Mouse (Mus musculus) embryonic facial prominence, embryonic 14.5 days (tissue): ENCODE data around the gene Lemd1. TPM values are rescaled to one million over a fixed set of nuclear protein-coding genes. Genes with fewer than 3 reads are reported as not detected.

Experiments
- ATAC-seq: fragments of 200-750 bp; cut with Nextera tagmentation; 2 replicates; pipeline ENCODE4 v1.8.0; 2017; ENCODE audit warnings: low read depth, moderate number of reproducible peaks, moderate TSS enrichment
- DNase-seq: peaks from one replicate; pipeline ENCODE4 v3.0.0-alpha.2; 2015; ENCODE audit warnings: low spot score
- H3K27ac ChIP-seq: fragments of 300-500 bp; sonication (generic); replicated peaks from 2 replicates; pipeline ENCODE4 v1.5.1; 2014; ENCODE audit warnings: low read depth, mild to moderate bottlenecking, low read length, moderate library complexity
- H3K27me3 ChIP-seq: fragments of 300-500 bp; sonication (generic); replicated peaks from 2 replicates; pipeline ENCODE4 v1.6.1; 2014; ENCODE audit warnings: low read length; ENCODE audit not compliant: control insufficient read depth, insufficient read depth
- H3K36me3 ChIP-seq: fragments of 300-500 bp; sonication (generic); 2 replicates; pipeline ENCODE4 v1.6.1; 2014; ENCODE audit warnings: low read length, mixed read lengths; ENCODE audit not compliant: control insufficient read depth, insufficient read depth
- H3K4me1 ChIP-seq: fragments of 300-500 bp; sonication (generic); 2 replicates; pipeline ENCODE4 v1.6.1; 2014; ENCODE audit warnings: antibody characterized with exemption, low read length; ENCODE audit not compliant: control insufficient read depth, insufficient read depth
- H3K4me2 ChIP-seq: fragments of 300-500 bp; sonication (generic); 2 replicates; pipeline ENCODE4 v1.6.1; 2014; ENCODE audit warnings: low read depth, mild to moderate bottlenecking, low read length, moderate library complexity, mixed read lengths
- H3K4me3 ChIP-seq: fragments of 300-500 bp; sonication (generic); 2 replicates; pipeline ENCODE4 v1.5.1; 2014; ENCODE audit warnings: low read depth, mild to moderate bottlenecking, low read length
- H3K9ac ChIP-seq: fragments of 300-500 bp; sonication (generic); 2 replicates; pipeline ENCODE4 v1.6.1; 2014; ENCODE audit warnings: low read depth, mild to moderate bottlenecking, low read length, moderate library complexity, mixed read lengths
- H3K9me3 ChIP-seq: fragments of 300-500 bp; sonication (generic); 2 replicates; pipeline ENCODE4 v1.6.1; 2016; ENCODE audit warnings: low read length; ENCODE audit not compliant: control insufficient read depth
- WGBS: fragments of 180-500 bp; shearing (Covaris S2); extraction: QIAGEN DNeasy Blood & Tissue Kit; methylation state at CpG from one replicate; pipeline ENCODE4 v1.1.7; 2014; 5-methylcytosine and 5-hydroxymethylcytosine counted together
- polyA plus RNA-seq: library from polyadenylated mRNA; unstranded; fragments of >200 nt; fragmentation: Nextera tagmentation; extraction: Ambion mirVana; gene quantifications from 2 replicates; pipeline ENCODE4 v1.2.1, GENCODE M21; 2014

Lemd1 gene
- polyA plus RNA-seq, 1 experiment from 2014 or later = 0.46 TPM

DNA sequence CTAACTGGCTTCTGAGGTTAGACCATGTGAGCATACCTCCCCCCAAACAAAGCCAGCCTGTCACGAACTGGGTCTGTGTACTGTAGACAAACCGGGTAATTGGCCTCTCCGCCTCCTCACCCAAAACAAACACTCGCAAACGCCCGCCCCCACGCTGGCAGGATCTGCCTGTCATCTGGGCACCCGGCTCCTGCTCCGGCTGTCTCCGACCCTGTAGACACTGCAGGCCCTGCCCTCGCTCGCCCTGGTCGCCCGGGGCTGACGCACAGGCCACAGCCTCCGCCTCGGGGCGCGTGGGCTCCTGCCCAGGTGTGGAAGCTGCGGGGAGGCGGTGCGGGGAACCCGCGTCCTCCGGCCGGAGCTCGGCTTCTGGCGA, 107.2 kb downstream of the Lemd1 start, which contains the start of gene Klhdc8a:
TSS of gene Klhdc8a (plus strand) at position 202 of the 376 bp plus-strand sequence.
- no peaks in the 10 kb centered on the region for H3K4me1 ChIP-seq
- DNase-seq = peak; percentile 63
- no peaks in the 10 kb centered on the region for H3K9me3 ChIP-seq
- peak within 1 kb of the TSS; percentile 99 for H3K4me2 ChIP-seq
- peaks cover 35% of the 10 kb centered on the region for H3K27me3 ChIP-seq
- peak within 1 kb of the TSS; percentile 57 for H3K4me3 ChIP-seq
- peak within 1 kb of the TSS; percentile 69 for H3K9ac ChIP-seq
- no peak within 1 kb of the TSS for H3K27ac ChIP-seq
- no peaks in the 10 kb centered on the region for H3K36me3 ChIP-seq
- 1% methylated on average over 27 of the region's 28 CpGs for WGBS
- ATAC-seq = peak; percentile 67

DNA sequence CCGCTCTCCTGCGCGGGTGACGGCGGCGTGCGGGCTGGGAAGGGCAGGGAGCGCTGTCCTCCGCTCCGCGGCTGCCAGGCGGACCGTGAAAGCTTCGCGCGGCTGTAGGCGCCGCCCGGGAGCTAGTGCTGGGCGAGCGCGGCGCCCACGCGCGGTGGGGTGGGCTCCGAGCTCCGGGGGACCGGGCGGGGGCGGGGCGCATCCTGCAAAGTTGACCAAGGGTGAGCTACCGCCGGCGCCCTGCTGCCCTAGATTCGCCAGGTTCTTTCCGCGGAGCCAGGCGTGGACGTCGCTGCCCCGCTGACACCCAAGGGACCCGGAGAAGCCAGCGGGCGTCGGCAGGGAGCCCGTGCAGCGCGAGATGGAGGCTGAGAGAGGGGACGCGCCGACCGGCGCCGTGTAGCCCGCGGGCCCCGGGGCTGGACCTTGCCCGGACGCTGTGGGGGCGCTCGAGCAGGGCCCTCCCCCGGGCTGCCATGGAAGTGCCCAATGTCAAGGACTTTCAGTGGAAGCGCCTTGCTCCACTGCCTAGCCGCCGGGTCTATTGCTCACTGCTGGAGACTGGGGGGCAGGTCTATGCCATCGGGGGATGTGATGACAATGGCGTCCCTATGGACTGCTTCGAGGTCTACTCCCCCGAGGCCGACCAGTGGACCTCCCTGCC, 107.7 kb downstream of the Lemd1 start:
- no peaks in the 10 kb centered on the region for H3K9me3 ChIP-seq
- ATAC-seq (peak; percentile 59), DNase-seq (no peak)
- peak overlapping the region; percentile 99 for H3K4me2 ChIP-seq
- H3K27ac ChIP-seq = no peak overlapping the region
- no peaks in the 10 kb centered on the region for H3K36me3 ChIP-seq
- peaks cover 35% of the 10 kb centered on the region for H3K27me3 ChIP-seq
- H3K9ac ChIP-seq = peak overlapping the region; percentile 69
- 5% methylated on average over 14 of the region's 71 CpGs for WGBS
- no peaks in the 10 kb centered on the region for H3K4me1 ChIP-seq
- peak overlapping the region; percentile 57 for H3K4me3 ChIP-seq

DNA sequence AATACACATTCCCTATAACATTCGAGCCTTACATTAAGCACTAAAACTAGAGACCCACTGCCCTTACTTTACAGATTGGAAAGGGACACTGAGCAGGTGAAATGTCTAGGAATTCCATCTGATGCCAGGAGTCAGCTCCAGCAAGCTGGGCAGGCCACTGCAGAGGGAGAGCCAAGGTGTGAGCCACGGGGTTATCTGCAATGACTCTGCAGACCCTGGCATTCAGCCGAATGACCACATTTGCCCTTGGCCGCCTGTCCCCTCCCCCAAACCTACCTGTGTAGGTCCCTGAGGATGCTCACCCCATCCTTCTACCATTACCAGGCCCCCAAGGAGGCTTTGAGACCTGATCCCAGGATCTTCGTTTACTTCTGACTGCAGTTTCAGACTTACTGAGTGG, 108.5 kb downstream of the Lemd1 start:
- Histone ChIP-seq H3K9ac (no peak overlapping the region), H3K36me3 (no peaks in the 10 kb centered on the region), H3K4me1 (no peaks in the 10 kb centered on the region), H3K27ac (no peak overlapping the region), H3K4me2 (peak overlapping the region; percentile 99; the same call in 1 of the 2 replicates), H3K27me3 (peaks cover 35% of the 10 kb centered on the region), H3K9me3 (no peaks in the 10 kb centered on the region), H3K4me3 (no peak overlapping the region)
- WGBS = 78% methylated on average over 5 of the region's 5 CpGs
- DNase-seq (no peak), ATAC-seq (no peak)

DNA sequence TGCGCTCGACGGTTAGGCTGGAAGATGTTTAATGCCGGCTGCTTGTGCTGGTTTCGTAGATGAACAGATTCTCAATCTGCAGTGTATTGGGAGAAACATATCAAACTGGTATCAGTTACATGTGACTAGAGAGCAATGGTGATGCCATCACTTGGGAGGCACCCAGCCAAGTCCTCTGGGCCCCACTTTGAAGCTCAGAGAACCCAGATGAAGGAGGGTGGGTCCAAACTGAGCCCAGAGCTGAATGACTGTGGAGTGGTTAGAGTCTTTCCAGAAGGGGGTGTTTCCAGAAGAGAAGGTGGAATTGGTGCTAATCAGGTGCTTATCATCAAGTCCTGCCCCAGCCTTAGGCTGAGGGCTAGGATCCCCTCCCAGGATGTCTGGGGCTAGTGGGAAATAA, 110.0 kb downstream of the Lemd1 start:
- H3K4me3 ChIP-seq = no peak overlapping the region
- no peaks in the 10 kb centered on the region for H3K9me3 ChIP-seq
- H3K27me3 ChIP-seq = peaks cover 35% of the 10 kb centered on the region
- 91% methylated on average over 5 of the region's 5 CpGs for WGBS
- DNase-seq (no peak), ATAC-seq (no peak)
- H3K4me1 ChIP-seq = no peaks in the 10 kb centered on the region
- H3K27ac ChIP-seq = no peak overlapping the region
- no peak overlapping the region for H3K4me2 ChIP-seq
- no peaks in the 10 kb centered on the region for H3K36me3 ChIP-seq
- no peak overlapping the region for H3K9ac ChIP-seq

DNA sequence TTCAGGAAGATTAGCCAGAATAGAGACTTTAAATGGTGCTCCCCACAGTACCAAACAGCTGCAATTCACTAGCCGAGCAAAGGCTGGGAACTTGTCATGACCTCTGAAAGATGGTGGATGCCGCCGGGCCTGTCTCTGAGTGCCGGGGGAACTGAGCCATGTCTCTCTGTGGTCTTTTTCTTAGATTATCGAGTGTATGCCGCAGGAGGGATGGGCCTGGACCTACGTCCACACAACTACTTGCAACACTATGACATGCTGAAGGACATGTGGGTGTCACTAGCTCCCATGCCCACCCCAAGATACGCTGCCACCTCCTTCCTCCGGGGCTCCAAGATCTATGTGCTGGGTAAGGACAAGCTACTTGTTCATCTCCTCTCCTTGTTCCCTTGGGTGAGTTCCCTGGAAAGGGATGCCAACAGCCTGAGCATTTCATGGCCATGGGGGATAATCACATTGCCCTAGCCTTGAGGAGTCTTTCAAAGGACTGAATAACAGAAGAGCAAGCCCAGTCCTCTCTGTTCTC, 111.2 kb downstream of the Lemd1 start:
- Histone ChIP-seq H3K4me3 (no peak overlapping the region), H3K9ac (no peak overlapping the region), H3K4me1 (no peaks in the 10 kb centered on the region), H3K27ac (no peak overlapping the region), H3K27me3 (peaks cover 28% of the 10 kb centered on the region), H3K36me3 (no peaks in the 10 kb centered on the region), H3K9me3 (no peaks in the 10 kb centered on the region), H3K4me2 (no peak overlapping the region)
- DNase-seq (no peak), ATAC-seq (no peak)
- WGBS = 85% methylated on average over 9 of the region's 9 CpGs

DNA sequence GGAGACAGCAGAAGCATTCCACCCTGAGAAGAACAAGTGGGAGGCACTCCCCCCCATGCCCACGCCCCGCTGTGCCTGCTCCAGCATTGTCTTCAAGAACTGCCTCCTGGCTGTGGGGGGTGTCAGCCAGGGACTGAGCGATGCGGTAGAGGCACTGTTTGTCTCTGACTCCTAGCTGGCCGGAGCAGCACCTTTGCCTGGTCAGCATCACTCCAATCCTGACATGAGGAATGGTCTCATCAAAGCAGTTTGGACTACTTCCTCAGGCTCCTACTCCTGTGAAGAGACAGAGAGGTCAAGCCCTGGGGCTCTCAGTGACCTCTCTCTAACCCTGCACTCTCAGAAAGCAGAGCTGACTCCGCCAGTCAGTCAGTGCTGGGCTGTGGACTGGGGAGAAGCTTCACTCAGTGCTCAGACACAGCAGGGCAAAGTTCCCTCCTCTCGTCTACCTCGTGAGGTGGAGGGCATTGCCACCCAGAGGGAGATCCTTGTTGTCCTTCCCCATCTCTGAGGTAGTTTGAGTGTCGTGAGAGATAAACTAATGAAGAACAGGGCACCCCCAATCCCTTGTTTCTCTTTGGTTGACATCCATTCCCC, 113.5 kb downstream of the Lemd1 start:
- Histone ChIP-seq H3K4me3 (no peak overlapping the region), H3K4me2 (no peak overlapping the region), H3K9me3 (no peaks in the 10 kb centered on the region), H3K36me3 (no peaks in the 10 kb centered on the region), H3K27ac (no peak overlapping the region), H3K27me3 (peaks cover 9% of the 10 kb centered on the region), H3K9ac (no peak overlapping the region), H3K4me1 (no peaks in the 10 kb centered on the region)
- no peak for ATAC-seq
- WGBS = 22% methylated on average over 9 of the region's 9 CpGs
- no peak for DNase-seq

DNA sequence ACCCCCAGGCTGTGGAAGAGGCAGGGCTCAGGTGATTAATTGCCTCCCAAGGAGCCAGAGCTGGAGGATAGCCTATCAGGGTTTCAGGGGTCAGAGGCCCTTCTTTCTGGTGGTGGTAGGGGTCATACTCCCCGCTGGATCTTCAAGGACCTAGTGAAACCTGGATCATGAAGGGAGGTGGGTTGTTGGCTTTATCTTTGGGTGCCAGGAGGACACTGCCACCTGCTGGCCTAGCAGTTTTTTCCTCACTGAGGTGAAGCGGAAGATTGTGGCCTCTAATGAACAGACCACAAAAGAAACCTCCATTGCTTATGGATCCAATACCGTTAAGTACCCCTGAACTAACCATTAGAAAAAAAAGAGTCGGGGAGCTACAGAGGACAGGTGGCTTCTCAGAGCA, 114.9 kb downstream of the Lemd1 start:
- Histone ChIP-seq H3K4me3 (no peak overlapping the region), H3K36me3 (no peaks in the 10 kb centered on the region), H3K4me1 (no peaks in the 10 kb centered on the region), H3K27me3 (no peaks in the 10 kb centered on the region; the same call in 1 of the 2 replicates), H3K4me2 (no peak overlapping the region), H3K9ac (no peak overlapping the region), H3K27ac (no peak overlapping the region), H3K9me3 (no peaks in the 10 kb centered on the region)
- 0 out of 2 replicates have a peak, but pooled peaks have one; percentile 20 for ATAC-seq
- 46% methylated on average over 4 of the region's 4 CpGs for WGBS
- DNase-seq = peak; percentile 42

DNA sequence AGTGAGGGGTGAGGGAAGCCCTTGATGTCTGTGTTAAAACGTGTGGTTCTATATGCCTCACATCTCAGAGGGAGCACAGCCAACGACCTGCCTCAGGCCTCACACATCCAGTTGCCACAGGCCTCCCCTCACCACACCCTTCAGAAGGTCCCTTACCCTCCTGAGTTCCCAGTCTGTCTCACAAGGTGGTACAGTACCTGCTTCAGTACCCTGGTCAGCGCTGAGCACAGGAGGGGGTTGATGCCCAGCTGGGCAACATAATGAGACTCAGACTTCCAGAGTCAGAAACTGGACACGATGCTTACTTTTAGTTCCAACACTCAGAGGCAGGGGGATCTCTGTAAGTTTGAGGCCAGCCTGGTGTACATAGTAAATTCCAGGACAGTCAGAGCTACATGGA, 115.6 kb downstream of the Lemd1 start:
- H3K9me3 ChIP-seq = no peaks in the 10 kb centered on the region
- H3K4me3 ChIP-seq = no peak overlapping the region
- DNase-seq (peak; percentile 20), ATAC-seq (no peak)
- no peaks in the 10 kb centered on the region for H3K36me3 ChIP-seq
- H3K4me2 ChIP-seq = no peak overlapping the region
- H3K9ac ChIP-seq = no peak overlapping the region
- H3K4me1 ChIP-seq = no peaks in the 10 kb centered on the region
- H3K27me3 ChIP-seq = no peaks in the 10 kb centered on the region
- no peak overlapping the region for H3K27ac ChIP-seq
- 24% methylated on average over 4 of the region's 4 CpGs for WGBS
